Mouse (Mus musculus) erythroblast, embryonic 14.5 days (primary cell): ENCODE results near the gene Lrrc31. TPM values are rescaled to one million over a fixed set of nuclear protein-coding genes. Genes with fewer than 3 reads are reported as not detected.

Source experiments
- H3K27me3 ChIP-seq: 2 replicates; pipeline ENCODE4 v1.6.1; 2012; ENCODE audit warnings: inconsistent platforms; ENCODE audit not compliant: control insufficient read depth
- H3K36me3 ChIP-seq: 2 replicates; pipeline ENCODE4 v1.6.1; 2012; ENCODE audit warnings: mild to moderate bottlenecking, inconsistent platforms; ENCODE audit not compliant: control insufficient read depth
- H3K4me1 ChIP-seq: 2 replicates; pipeline ENCODE4 v1.6.1; 2012; ENCODE audit warnings: inconsistent platforms; ENCODE audit not compliant: control insufficient read depth
- H3K4me3 ChIP-seq: replicated peaks from 2 replicates; pipeline ENCODE3; 2012; ENCODE audit warnings: moderate library complexity, mild to moderate bottlenecking, inconsistent platforms
- H3K9me3 ChIP-seq: 2 replicates; pipeline ENCODE4 v1.6.1; 2012; ENCODE audit warnings: low read length, inconsistent platforms, mixed read lengths; ENCODE audit not compliant: control insufficient read depth
- GATA1 ChIP-seq: IDR thresholded peaks from 2 replicates; pipeline ENCODE4 v1.6.1; 2012; ENCODE audit warnings: low read length, inconsistent platforms, mixed read lengths
- TAL1 ChIP-seq: IDR thresholded peaks from 3 replicates; pipeline ENCODE4 v1.6.1; 2012; ENCODE audit warnings: low read length, inconsistent platforms, mixed read lengths
- polyA plus RNA-seq: library from polyadenylated mRNA; stranded (reverse); fragments of >175 nt; gene quantifications from 2 replicates; pipeline ENCODE4 v1.2.3, GENCODE M21; 2012

Lrrc31 gene
- polyA plus RNA-seq, 1 experiment = not detected

- Histone ChIP-seq H3K36me3 (no peaks in the 10 kb centered on the region), H3K4me1 (peaks cover 15% of the 10 kb centered on the region), H3K4me3 (no peak overlapping the region), H3K27me3 (peaks cover 3% of the 10 kb centered on the region), H3K9me3 (no peaks in the 10 kb centered on the region)
- no peak for TF ChIP-seq GATA1
- TF ChIP-seq TAL1 = no peak
Observed at GRCm38 (mm10) chr3:30705977-30706376, 6.3 kb upstream of the Lrrc31 start.

- TF ChIP-seq TAL1 = no peak
- Histone ChIP-seq H3K27me3 (no peaks in the 10 kb centered on the region), H3K4me3 (no peak overlapping the region), H3K9me3 (no peaks in the 10 kb centered on the region), H3K36me3 (no peaks in the 10 kb centered on the region), H3K4me1 (no peaks in the 10 kb centered on the region)
Observed at GRCm38 (mm10) chr3:30697891-30698290, 1.8 kb downstream of the Lrrc31 start.

GRCm38 (mm10) chr3:30696346-30696745 lies 3.3 kb downstream of the Lrrc31 start:
- H3K4me1 ChIP-seq = no peaks in the 10 kb centered on the region
- H3K36me3 ChIP-seq = no peaks in the 10 kb centered on the region
- H3K9me3 ChIP-seq = no peaks in the 10 kb centered on the region
- no peaks in the 10 kb centered on the region for H3K27me3 ChIP-seq
- no peak for TF ChIP-seq GATA1
- no peak overlapping the region for H3K4me3 ChIP-seq

- H3K36me3 ChIP-seq = no peaks in the 10 kb centered on the region
- H3K4me3 ChIP-seq = no peak overlapping the region
- no peaks in the 10 kb centered on the region for H3K27me3 ChIP-seq
- no peaks in the 10 kb centered on the region for H3K4me1 ChIP-seq
- H3K9me3 ChIP-seq = no peaks in the 10 kb centered on the region
- no peak for TF ChIP-seq GATA1
- TF ChIP-seq TAL1 = no peak
Observed at GRCm38 (mm10) chr3:30695661-30696060, 4.0 kb downstream of the Lrrc31 start.

GRCm38 (mm10) chr3:30690976-30691375 lies 8.7 kb downstream of the Lrrc31 start:
- H3K4me3 ChIP-seq = no peak overlapping the region
- H3K9me3 ChIP-seq = no peaks in the 10 kb centered on the region
- no peaks in the 10 kb centered on the region for H3K27me3 ChIP-seq
- TF ChIP-seq GATA1 = no peak
- TF ChIP-seq TAL1 = no peak
- no peaks in the 10 kb centered on the region for H3K36me3 ChIP-seq
- H3K4me1 ChIP-seq = no peaks in the 10 kb centered on the region

- TF ChIP-seq GATA1 = no peak
- TF ChIP-seq TAL1 = no peak
- no peak overlapping the region for H3K4me3 ChIP-seq
- H3K27me3 ChIP-seq = no peaks in the 10 kb centered on the region
- no peaks in the 10 kb centered on the region for H3K36me3 ChIP-seq
- no peaks in the 10 kb centered on the region for H3K4me1 ChIP-seq
- H3K9me3 ChIP-seq = no peaks in the 10 kb centered on the region
Observed at GRCm38 (mm10) chr3:30687216-30687615, 12.4 kb downstream of the Lrrc31 start.

GRCm38 (mm10) chr3:30683190-30683589 lies 16.5 kb downstream of the Lrrc31 start:
- Histone ChIP-seq H3K36me3 (no peaks in the 10 kb centered on the region), H3K27me3 (no peaks in the 10 kb centered on the region), H3K9me3 (no peaks in the 10 kb centered on the region), H3K4me3 (no peak overlapping the region), H3K4me1 (no peaks in the 10 kb centered on the region)
- TF ChIP-seq TAL1 (no peak), GATA1 (no peak)

- Histone ChIP-seq H3K27me3 (no peaks in the 10 kb centered on the region), H3K4me1 (no peaks in the 10 kb centered on the region), H3K9me3 (no peaks in the 10 kb centered on the region), H3K36me3 (no peaks in the 10 kb centered on the region), H3K4me3 (no peak overlapping the region)
- TF ChIP-seq GATA1 (no peak), TAL1 (no peak)
Observed at GRCm38 (mm10) chr3:30658486-30658885, 41.2 kb downstream of the Lrrc31 start.

- Histone ChIP-seq H3K36me3 (no peaks in the 10 kb centered on the region), H3K27me3 (peaks cover 13% of the 10 kb centered on the region), H3K4me1 (no peaks in the 10 kb centered on the region), H3K4me3 (no peak overlapping the region), H3K9me3 (no peaks in the 10 kb centered on the region)
- TF ChIP-seq GATA1 = no peak
- TF ChIP-seq TAL1 = no peak
Observed at GRCm38 (mm10) chr3:30655937-30656336, 43.7 kb downstream of the Lrrc31 start.

- Histone ChIP-seq H3K27me3 (peaks cover 53% of the 10 kb centered on the region), H3K36me3 (no peaks in the 10 kb centered on the region), H3K4me1 (no peaks in the 10 kb centered on the region), H3K9me3 (no peaks in the 10 kb centered on the region; the same call in 1 of the 2 replicates), H3K4me3 (no peak overlapping the region)
- TF ChIP-seq TAL1 (no peak), GATA1 (no peak)
Observed at GRCm38 (mm10) chr3:30650062-30650841, 49.4 kb downstream of the Lrrc31 start.
